Mouse (Mus musculus): ENCODE data around the gene Scrn1.

Gene Scrn1

DNA sequence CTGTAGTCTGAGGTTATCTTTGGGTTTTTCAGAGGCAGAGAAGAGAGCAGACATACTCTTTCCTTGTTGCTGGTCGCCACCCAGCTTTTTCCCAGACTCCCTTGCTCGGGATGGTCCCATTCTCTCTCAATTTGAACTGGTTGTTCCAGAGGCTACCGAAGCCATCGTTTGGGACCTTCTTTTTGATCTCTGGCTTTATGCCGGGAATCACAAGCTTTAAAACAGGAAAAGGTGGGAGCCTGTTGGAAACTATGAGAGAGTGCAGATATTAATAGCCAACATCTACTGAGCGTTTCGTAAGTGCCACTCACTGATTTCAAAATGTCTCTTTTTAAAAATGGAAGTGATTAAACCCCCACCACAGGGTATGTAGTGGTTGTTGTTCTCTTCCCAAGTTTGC, 94.4 kb downstream of the Scrn1 start:
- DNase-seq = no peak

GRCm38 (mm10) chr6:54467371-54467770, 98.9 kb downstream of the Scrn1 start:
- no peak for DNase-seq

DNA sequence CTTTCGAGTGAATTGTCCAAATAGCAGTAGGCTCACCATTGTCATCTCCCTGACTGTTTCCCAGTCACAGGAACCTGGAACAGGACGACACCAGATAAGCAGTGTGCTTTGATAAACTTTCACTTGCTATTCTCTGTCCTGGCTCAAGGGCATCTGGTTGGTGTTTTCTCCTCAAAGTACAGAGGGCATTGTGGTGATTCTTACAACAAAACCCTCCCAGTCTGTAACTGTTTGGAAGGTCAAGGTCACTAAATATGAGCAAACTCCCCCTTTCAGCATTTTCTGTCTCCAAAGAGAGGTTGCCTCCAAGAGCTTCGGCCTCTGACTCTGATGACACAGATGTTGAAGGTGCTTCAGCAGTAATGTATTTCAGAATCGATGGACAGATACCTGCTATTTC, 101.4 kb downstream of the Scrn1 start:
- DNase-seq = no peak

DNA sequence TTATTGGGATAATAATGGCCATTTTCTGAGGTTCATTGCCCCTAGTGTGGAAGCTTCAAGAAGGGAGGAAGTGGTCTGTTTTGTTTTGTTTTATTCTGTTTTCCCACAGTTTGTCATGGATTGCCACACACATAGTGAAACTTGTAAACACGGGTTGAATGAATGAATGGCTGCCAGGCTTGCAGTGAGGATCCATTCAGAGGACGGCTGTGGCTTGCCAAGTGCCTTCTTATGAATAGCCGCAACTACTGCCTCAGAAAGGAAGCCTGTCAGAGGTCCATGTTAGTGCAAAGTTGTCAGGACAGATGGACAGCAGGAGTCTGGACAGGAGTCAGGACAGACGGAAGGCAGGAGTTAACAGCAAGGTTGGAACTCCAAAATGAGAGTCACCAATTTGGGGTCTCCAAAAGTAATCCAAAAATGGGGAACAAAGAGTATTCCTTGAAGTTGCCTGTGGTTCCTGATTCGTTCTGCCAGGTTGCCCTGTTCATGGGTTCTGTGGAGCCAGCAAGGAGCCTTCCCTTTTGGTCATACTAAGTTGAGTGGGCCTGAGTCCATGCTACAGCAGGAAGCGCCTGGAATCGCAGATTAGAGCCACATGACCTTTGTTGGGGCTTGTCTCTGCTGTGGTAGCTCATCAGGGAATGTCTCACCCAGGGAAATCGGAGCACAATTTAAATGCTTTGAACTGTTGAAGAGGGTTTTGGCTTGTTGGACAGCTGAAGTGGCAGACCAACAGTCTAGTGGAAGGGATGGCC, 102.4 kb downstream of the Scrn1 start:
- no peak for DNase-seq

DNA sequence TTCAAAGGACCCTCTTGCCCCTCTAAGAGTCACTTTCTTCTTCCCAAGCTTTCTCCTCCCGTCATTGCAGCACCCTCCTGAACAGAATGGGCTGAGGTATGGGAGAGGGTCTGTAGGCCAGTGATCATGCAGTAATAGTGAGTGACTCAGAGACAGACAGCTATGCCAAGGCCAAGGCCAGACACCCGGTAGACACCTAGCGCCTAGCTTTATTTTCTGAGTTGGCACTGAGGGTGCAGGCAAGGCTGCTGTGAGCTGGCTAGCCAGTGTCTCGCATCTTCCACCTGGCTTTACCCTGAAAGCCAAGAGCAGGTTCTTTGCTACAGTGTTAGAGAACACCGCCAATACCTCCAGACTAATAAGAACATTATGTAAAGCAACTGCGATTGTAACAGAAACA, 103.5 kb downstream of the Scrn1 start:
- no peak for DNase-seq

DNA sequence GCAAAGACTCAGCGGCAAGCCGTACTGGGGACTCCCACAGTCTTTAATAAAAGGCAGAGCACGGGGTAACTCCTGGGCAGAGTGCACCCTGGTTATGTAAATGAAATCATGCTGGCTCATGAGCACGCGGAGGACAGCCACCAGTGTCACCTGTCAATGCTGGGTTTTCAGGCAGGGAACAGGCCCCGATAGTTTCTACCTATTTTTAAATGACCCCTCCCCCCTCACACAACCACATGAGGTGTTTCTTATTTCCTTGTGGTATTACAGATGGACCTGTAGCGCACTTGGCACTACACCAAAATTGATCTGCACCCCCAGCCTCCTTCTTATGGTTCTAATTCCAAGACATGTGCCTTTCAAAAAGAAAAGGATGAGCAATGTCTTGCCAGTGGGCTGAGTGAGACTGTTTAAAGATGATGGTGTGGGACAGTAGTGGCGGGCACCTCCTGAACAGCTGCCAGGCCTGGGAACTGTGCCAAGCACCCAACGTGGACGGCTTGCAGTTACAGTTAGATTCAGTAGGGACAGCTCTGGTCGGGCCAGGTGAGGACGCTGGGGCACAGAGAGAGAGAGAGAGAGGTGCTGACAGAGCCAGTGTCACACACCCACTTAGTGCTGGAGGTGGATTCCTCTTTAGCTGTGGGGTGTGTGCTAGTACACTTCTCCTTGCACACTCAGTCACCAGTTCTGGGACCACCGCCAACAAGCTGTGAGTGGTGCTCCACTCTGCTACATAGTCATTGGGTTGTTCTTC, 105.2 kb downstream of the Scrn1 start:
- DNase-seq = peak; percentile 63

- DNase-seq = no peak
Observed at GRCm38 (mm10) chr6:54460172-54460914, 105.9 kb downstream of the Scrn1 start.

- no peak for DNase-seq
Observed at GRCm38 (mm10) chr6:54459661-54460060, 106.6 kb downstream of the Scrn1 start.

Measured in right cerebral cortex, postnatal 14 days (tissue).